Mouse (Mus musculus) myocyte (in vitro differentiated cells): Measurements from ENCODE around the gene Pnck.

Source experiments
- CEBPB ChIP-seq: IDR thresholded peaks from 2 replicates; pipeline ENCODE4 v1.6.1; 2011; ENCODE audit warnings: mild to moderate bottlenecking, moderate library complexity; ENCODE audit not compliant: poor library complexity, insufficient read depth, severe bottlenecking
- E2F4 ChIP-seq: IDR thresholded peaks from one replicate; pipeline ENCODE4 v1.6.1; 2011; ENCODE audit warnings: mild to moderate bottlenecking, control low read depth, moderate library complexity; ENCODE audit not compliant: insufficient read depth
- MAX ChIP-seq: IDR thresholded peaks from one replicate; pipeline ENCODE4 v1.6.1; 2011; ENCODE audit warnings: low read depth, mild to moderate bottlenecking, control low read depth
- MYOD1 ChIP-seq, 3 experiments: IDR thresholded peaks; one replicate each; pipeline ENCODE4 v1.6.1; 2011; ENCODE audit warnings: control low read depth in 2 of 3, low read depth in 2 of 3, mild to moderate bottlenecking in 2 of 3, moderate library complexity in 1 of 3; ENCODE audit not compliant: insufficient read length in 2 of 3, control insufficient read depth in 1 of 3
- POLR2A ChIP-seq: IDR thresholded peaks from one replicate; pipeline ENCODE4 v1.6.1; 2011; ENCODE audit warnings: low read depth, mild to moderate bottlenecking, control low read depth, moderate library complexity; ENCODE audit not compliant: insufficient read length
- POLR2AphosphoS2 ChIP-seq: IDR thresholded peaks from one replicate; pipeline ENCODE4 v1.6.1; 2011; ENCODE audit warnings: low read depth, control low read depth; ENCODE audit not compliant: insufficient read length
- REST ChIP-seq: IDR thresholded peaks from one replicate; pipeline ENCODE4 v1.6.1; 2011; ENCODE audit warnings: mild to moderate bottlenecking, control low read depth, moderate library complexity; ENCODE audit not compliant: insufficient read depth, insufficient read length
- SRF ChIP-seq: IDR thresholded peaks from one replicate; pipeline ENCODE4 v1.6.1; 2011; ENCODE audit warnings: low read depth; ENCODE audit not compliant: control insufficient read depth, insufficient read length
- TCF12 ChIP-seq: IDR thresholded peaks from one replicate; pipeline ENCODE4 v1.6.1; 2011; ENCODE audit warnings: mild to moderate bottlenecking, control low read depth; ENCODE audit not compliant: poor library complexity, insufficient read depth, severe bottlenecking
- TCF3 ChIP-seq: IDR thresholded peaks from one replicate; pipeline ENCODE4 v1.6.1; 2011; ENCODE audit warnings: low read depth, control low read depth; ENCODE audit not compliant: insufficient read length
- USF1 ChIP-seq: IDR thresholded peaks from one replicate; pipeline ENCODE4 v1.6.1; 2011; ENCODE audit warnings: low read depth, mild to moderate bottlenecking, control low read depth, moderate library complexity

DNA sequence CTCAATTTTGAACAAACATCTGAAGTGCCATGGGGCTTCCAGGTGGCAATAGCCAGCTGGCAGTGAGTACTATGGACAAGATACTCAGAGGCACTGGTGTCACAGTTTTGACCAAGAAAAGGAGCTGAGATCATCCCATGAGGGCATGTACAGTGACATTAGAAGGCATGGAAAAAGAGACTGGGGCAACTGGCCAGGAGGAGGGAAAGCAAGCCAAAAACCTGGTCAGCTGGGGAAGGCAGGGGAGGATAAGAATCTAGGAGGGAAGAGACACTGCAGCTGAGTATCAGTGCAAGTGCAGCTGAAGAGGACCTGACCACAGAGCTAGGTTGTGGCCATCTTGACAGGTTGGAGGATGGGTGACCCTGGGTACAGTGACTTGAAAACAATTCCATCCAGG lies 32.9 kb downstream of the Pnck start:
- TF ChIP-seq POLR2A, result no peak
- no peak for TF ChIP-seq POLR2AphosphoS2
- no peak for TF ChIP-seq E2F4
- TF ChIP-seq SRF, result no peak
- no peak for TF ChIP-seq MYOD1 (IDR thresholded peaks at IDR 0.05; ENCODE audit: control insufficient read depth in 1 of 3, insufficient read length in 2 of 3, low read depth in 2 of 3)
- TF ChIP-seq TCF12, result no peak
- TF ChIP-seq USF1, result no peak
- TF ChIP-seq REST, result no peak
- TF ChIP-seq MAX, result no peak
- TF ChIP-seq CEBPB, result no peak
- no peak for TF ChIP-seq TCF3
